Mouse (Mus musculus): ENCODE data around the gene Psph. TPM values are rescaled to one million over a fixed set of nuclear protein-coding genes. Genes with fewer than 3 reads are reported as not detected.
A peak's percentile ranks its signal among the peaks of the same experiment; 100 is the strongest.

Gene Psph
- polyA plus RNA-seq, 1 experiment from 2014 or later = 50.4 TPM

GRCm38 (mm10) chr5:129725774-129726392 is 61.4 kb downstream of the Psph start:
- Histone ChIP-seq H3K27ac (peak overlapping the region; percentile 98), H3K9ac (peak overlapping the region; percentile 90), H3K9me3 (no peaks in the 10 kb centered on the region), H3K4me1 (replicated peaks) (peaks cover 25% of the 10 kb centered on the region), H3K4me3 (replicated peaks) (peak overlapping the region; percentile 78), H3K4me2 (replicated peaks) (peak overlapping the region; percentile 60), H3K27me3 (replicated peaks) (no peaks in the 10 kb centered on the region), H3K36me3 (no peaks in the 10 kb centered on the region)
- ATAC-seq = no peak
- WGBS = 18% methylated on average over 7 of the region's 7 CpGs

DNA sequence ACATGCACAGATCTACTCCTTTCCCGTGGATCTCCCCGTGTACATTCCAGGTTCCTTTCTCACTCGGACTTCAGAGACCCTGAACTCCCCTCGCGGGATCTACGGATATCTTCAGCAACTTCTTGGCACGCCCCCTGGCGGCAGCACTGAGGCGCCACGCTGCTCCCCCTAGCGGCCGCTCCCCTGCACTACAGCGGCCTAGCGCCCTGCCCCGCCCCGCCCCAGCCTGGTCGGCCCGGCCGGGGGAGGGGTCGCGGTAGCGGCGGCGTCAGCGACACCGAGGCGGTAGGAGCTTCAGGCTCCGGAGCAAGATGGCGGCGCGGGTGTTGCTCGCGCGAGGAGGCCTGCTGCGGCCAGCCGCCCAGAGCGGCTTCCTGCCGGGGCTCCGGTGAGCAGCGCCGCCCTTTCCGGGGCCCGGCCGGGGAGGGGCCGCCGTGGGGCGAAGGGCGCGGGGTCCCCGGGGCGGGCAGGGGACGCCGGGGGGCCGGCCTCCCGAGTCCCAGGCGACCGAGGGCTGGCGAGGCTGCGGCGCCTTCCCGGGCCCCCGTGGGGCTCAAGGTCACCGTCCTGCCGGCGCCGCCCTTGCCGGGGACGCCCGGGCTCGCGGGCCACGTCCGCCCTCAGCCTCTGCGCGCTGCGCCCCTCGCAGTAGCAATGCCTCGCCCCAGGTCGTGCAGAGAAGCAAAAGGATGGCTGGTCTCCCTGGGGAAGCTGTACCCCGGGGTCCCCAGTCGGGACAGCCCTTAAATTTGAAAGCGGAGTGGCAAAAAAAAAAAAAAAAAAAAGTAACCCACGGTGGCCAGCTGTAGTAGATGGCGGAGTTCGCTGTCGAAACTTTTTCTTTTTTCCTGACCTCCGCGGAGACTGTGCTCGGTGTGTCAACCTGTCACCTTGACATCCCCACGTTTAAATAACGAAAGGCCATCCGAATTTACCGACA is 62.1 kb downstream of the Psph start, which contains the start of gene Nipsnap2:
TSS of gene Nipsnap2 (plus strand) at position 230 of the 940 bp plus-strand sequence.
- no peaks in the 10 kb centered on the region for H3K27me3 ChIP-seq (replicated peaks)
- peak; percentile 95 for ATAC-seq
- H3K4me1 ChIP-seq (replicated peaks) = peaks cover 20% of the 10 kb centered on the region
- peak within 1 kb of the TSS; percentile 78 for H3K4me3 ChIP-seq (replicated peaks)
- peak within 1 kb of the TSS; percentile 90 for H3K9ac ChIP-seq
- H3K9me3 ChIP-seq = no peaks in the 10 kb centered on the region
- H3K36me3 ChIP-seq = no peaks in the 10 kb centered on the region
- peak within 1 kb of the TSS; percentile 98 for H3K27ac ChIP-seq
- under 1% methylated on average over 91 of the region's 93 CpGs for WGBS
- peak within 1 kb of the TSS; percentile 60 for H3K4me2 ChIP-seq (replicated peaks)

DNA sequence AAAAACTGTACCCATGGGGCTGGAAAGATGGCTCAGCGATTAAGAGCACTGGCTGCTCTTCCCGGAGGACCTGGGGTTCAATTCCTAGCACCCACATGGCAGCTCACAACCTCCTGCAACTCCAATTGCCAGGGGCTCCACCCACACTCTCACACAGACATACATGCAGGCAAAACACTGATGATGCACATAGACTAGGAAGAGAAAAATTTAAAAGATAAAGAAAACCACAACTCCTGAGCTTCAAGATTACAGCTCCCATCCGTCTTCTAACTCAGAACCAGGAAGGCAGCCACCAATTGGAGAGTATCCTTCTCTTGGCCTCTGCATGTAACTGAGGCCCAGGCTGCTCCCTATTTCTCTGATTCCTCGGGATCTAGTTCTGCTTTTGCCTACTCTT is 63.0 kb downstream of the Psph start:
- Histone ChIP-seq H3K9me3 (no peaks in the 10 kb centered on the region), H3K27me3 (replicated peaks) (no peaks in the 10 kb centered on the region), H3K4me1 (replicated peaks) (peaks cover 11% of the 10 kb centered on the region), H3K27ac (peak overlapping the region; percentile 98), H3K4me3 (replicated peaks) (peak overlapping the region; percentile 78), H3K9ac (peak overlapping the region; percentile 90; the same call in 1 of the 2 replicates), H3K36me3 (peaks cover 5% of the 10 kb centered on the region; the same call in 1 of the 2 replicates), H3K4me2 (replicated peaks) (peak overlapping the region; percentile 60)
- WGBS = 43% methylated on average over 4 of the region's 4 CpGs
- ATAC-seq = peak; percentile 12; the same call in 1 of the 2 replicates

- H3K4me2 ChIP-seq (replicated peaks) = no peak overlapping the region
- no peak overlapping the region for H3K4me3 ChIP-seq (replicated peaks)
- 88% methylated on average over 3 of the region's 3 CpGs for WGBS
- no peak overlapping the region for H3K9ac ChIP-seq
- H3K9me3 ChIP-seq = no peaks in the 10 kb centered on the region
- H3K27ac ChIP-seq = no peak overlapping the region
- ATAC-seq = no peak
- H3K4me1 ChIP-seq (replicated peaks) = peaks cover 9% of the 10 kb centered on the region
- no peaks in the 10 kb centered on the region for H3K27me3 ChIP-seq (replicated peaks)
- peaks cover 14% of the 10 kb centered on the region; the same call in 1 of the 2 replicates for H3K36me3 ChIP-seq
Measured at GRCm38 (mm10) chr5:129720176-129720575, 67.1 kb downstream of the Psph start.

DNA sequence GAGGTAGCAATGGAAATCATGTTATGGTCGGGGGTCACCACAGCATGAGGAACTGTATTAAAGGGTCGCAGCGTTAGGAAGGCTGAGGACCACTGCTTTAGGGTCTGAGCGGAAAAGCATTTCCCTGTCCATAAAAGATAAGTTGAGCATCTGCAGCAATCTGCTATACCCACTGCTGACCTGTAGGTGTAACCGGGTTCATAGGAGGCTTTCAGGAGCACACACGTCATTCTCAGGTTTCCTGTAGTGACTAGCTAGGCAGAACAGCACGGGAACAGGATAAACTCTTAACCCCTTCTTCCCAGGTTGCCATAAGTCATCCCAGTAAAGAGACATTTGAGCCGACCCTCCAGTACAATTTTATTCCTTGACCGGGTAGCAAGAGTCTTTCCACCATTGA is 70.2 kb downstream of the Psph start:
- no peaks in the 10 kb centered on the region for H3K9me3 ChIP-seq
- no peak overlapping the region for H3K9ac ChIP-seq
- no peaks in the 10 kb centered on the region for H3K27me3 ChIP-seq (replicated peaks)
- peaks cover 3% of the 10 kb centered on the region for H3K4me1 ChIP-seq (replicated peaks)
- no peak overlapping the region for H3K4me3 ChIP-seq (replicated peaks)
- no peak overlapping the region for H3K27ac ChIP-seq
- 78% methylated on average over 9 of the region's 9 CpGs for WGBS
- ATAC-seq = no peak
- H3K36me3 ChIP-seq = peaks cover 14% of the 10 kb centered on the region; the same call in 1 of the 2 replicates
- H3K4me2 ChIP-seq (replicated peaks) = no peak overlapping the region

Other genes with a start within 250 kb of the Psph start
- gene Mmp17, start 203.3 kb downstream of the Psph start, polyA plus RNA-seq (2015; fragmentation: Nextera tagmentation; extraction: Ambion mirVana) = 4.0 and 4.6 TPM in 2 replicates
- 2.9 and 3.5 TPM in 2 replicates for gene Zfp11, start 117.3 kb downstream of the Psph start, polyA plus RNA-seq (2015; fragmentation: Nextera tagmentation; extraction: Ambion mirVana)
- gene Sept14, start 78.9 kb downstream of the Psph start, polyA plus RNA-seq (2015; fragmentation: Nextera tagmentation; extraction: Ambion mirVana) = not detected in 2 replicates
- 189 and 197 TPM in 2 replicates for gene Mrps17, start 72.0 kb downstream of the Psph start, polyA plus RNA-seq (2015; fragmentation: Nextera tagmentation; extraction: Ambion mirVana)
- 86.1 and 94.2 TPM in 2 replicates for gene Nipsnap2, start 62.4 kb downstream of the Psph start, polyA plus RNA-seq (2015; fragmentation: Nextera tagmentation; extraction: Ambion mirVana)
- 36.0 and 48.1 TPM in 2 replicates for gene Sumf2, start 59.5 kb upstream of the Psph start, polyA plus RNA-seq (2015; fragmentation: Nextera tagmentation; extraction: Ambion mirVana)
- 990 and 1,082 TPM in 2 replicates for gene Chchd2, start 100.0 kb upstream of the Psph start, polyA plus RNA-seq (2015; fragmentation: Nextera tagmentation; extraction: Ambion mirVana)
- gene Zbed5, start 108.3 kb upstream of the Psph start, polyA plus RNA-seq (2015; fragmentation: Nextera tagmentation; extraction: Ambion mirVana) = 2.4 and 3.2 TPM in 2 replicates
- gene Phkg1, start 111.1 kb upstream of the Psph start, polyA plus RNA-seq (2015; fragmentation: Nextera tagmentation; extraction: Ambion mirVana) = 0.08 and 0.16 TPM in 2 replicates
- 1.8 and 1.9 TPM in 2 replicates for gene Nupr1l, start 121.1 kb upstream of the Psph start, polyA plus RNA-seq (2015; fragmentation: Nextera tagmentation; extraction: Ambion mirVana)
- gene Vkorc1l1, start 154.5 kb upstream of the Psph start, polyA plus RNA-seq (2015; fragmentation: Nextera tagmentation; extraction: Ambion mirVana) = 26.5 and 30.9 TPM in 2 replicates
- gene Gusb, start 215.6 kb upstream of the Psph start, polyA plus RNA-seq (2015; fragmentation: Nextera tagmentation; extraction: Ambion mirVana) = 88.8 and 95.7 TPM in 2 replicates
- gene Asl, start 241.8 kb upstream of the Psph start, polyA plus RNA-seq (2015; fragmentation: Nextera tagmentation; extraction: Ambion mirVana) = 51.4 and 65.0 TPM in 2 replicates
- 34.1 and 38.7 TPM in 2 replicates for gene Crcp, start 241.8 kb upstream of the Psph start, polyA plus RNA-seq (2015; fragmentation: Nextera tagmentation; extraction: Ambion mirVana)